Mouse (Mus musculus) embryonic stem cell, embryonic (primary cell): Measurements from ENCODE around the gene Mrgpre.

Source experiments
- CTCF ChIA-PET, 4 experiments: fragments of 300-600 bp in 2 of 4; fragments of 350-600 bp in 2 of 4; sonication (Branson Sonifier 250); formaldehyde crosslinking; loops; one replicate each; lab custom pipeline; 2022; ENCODE audit warnings: inconsistent platforms in 2 of 4; lab: Charles Lee
- POLR2A ChIA-PET, 4 experiments: fragments of 300-600 bp in 2 of 4; fragments of 350-600 bp in 2 of 4; sonication (Branson Sonifier 250); formaldehyde crosslinking; loops; one replicate each; lab custom pipeline; 2022; ENCODE audit warnings: antibody characterized with exemption in 4 of 4, inconsistent platforms in 1 of 4; lab: Charles Lee

Gene Mrgpre

GRCm38 (mm10) chr7:143783996-143784829 lies at the start of gene Mrgpre:
Gene Mrgpre, minus strand, starts transcription at chr7:143784500.
- ChIA-PET CTCF (interaction anchor here (0.6 to 2.8 kb wide), 49 partner anchors 8 to 660 kb away, joined by 3 to 25 read pairs (median 5); partner anchors contain the start of genes Dhcr7 (in 1 of the 4), Nadsyn1 (in 1 of the 4), Osbpl5 (in 1 of the 4) and Tnfrsf22 (in 1 of the 4)), POLR2A (interaction anchor here (0.6 to 2.2 kb wide), 17 partner anchors 8 to 322 kb away, joined by 3 to 11 read pairs (median 3); partner anchors contain the start of genes Dhcr7 (in 2 of the 4), Nadsyn1 (in 2 of the 4), Cars (in 1 of the 4) and Mrgprg (in 1 of the 4))

GRCm38 (mm10) chr7:143833581-143834190 lies 49.4 kb upstream of the Mrgpre start:
- ChIA-PET POLR2A (interaction anchor here in 1 of 4 experiments (1.6 to 3.2 kb wide), 2 partner anchors 10 to 11 kb away, joined by 3 to 17 read pairs; partner anchors contain the start of genes Dhcr7 and Nadsyn1), CTCF (interaction anchor here in 1 of 4 experiments (0.6 kb wide), 1 partner anchor 1023 kb away, joined by 4 read pairs; no protein-coding TSS in a partner anchor)

- POLR2A ChIA-PET = interaction anchor here in 1 of 4 experiments (3.2 kb wide), 1 partner anchor 10 kb away, joined by 17 read pairs; the partner anchor contains the start of genes Dhcr7 and Nadsyn1
- CTCF ChIA-PET = no interaction called here
Measured at GRCm38 (mm10) chr7:143832611-143833010, 48.3 kb upstream of the Mrgpre start.

DNA sequence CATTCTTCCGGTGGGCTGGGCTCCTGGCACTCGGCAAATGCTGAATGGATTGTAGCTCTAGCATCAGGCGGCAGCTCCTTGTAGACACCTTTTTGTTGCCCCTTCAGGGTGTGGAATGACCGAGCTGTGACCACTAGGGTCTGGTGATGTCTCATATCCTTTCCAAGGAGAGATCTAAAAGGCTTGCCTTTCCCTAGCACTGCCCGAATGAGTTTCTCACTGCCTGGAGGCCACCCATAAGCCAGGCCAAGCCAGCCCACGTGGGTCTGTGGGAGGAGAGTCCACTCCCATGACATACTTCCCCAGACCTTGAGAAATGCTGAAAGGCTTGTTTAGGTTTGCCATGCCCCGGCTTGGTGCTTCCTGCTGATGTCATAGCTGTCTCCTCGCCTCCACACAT lies 47.9 kb upstream of the Mrgpre start:
- ChIA-PET CTCF (interaction anchor here in 1 of 4 experiments (0.6 kb wide), 1 partner anchor 9 kb away, joined by 13 read pairs; no protein-coding TSS in a partner anchor), POLR2A (interaction anchor here in 3 of 4 experiments (1.2 to 3.2 kb wide), 3 partner anchors 8 to 9 kb away, joined by 3 to 17 read pairs (median 3); partner anchors contain the start of genes Dhcr7 (in 2 of the 3) and Nadsyn1 (in 2 of the 3))

GRCm38 (mm10) chr7:143830399-143830798 lies 46.1 kb upstream of the Mrgpre start:
- ChIA-PET CTCF (interaction anchor here (0.5 to 2.0 kb wide), 23 partner anchors 13 to 1306 kb away, joined by 3 to 41 read pairs (median 5); partner anchors contain the start of genes Mrgpre (in 2 of the 4) and Tnfrsf22 (in 1 of the 4)), POLR2A (interaction anchor here (0.5 to 3.2 kb wide), 26 partner anchors 8 to 1454 kb away, joined by 3 to 20 read pairs (median 4); partner anchors contain the start of genes Nap1l4 (in 3 of the 4), Cars (in 1 of the 4), Dhcr7 (in 1 of the 4) and Fadd (in 1 of the 4))

GRCm38 (mm10) chr7:143829504-143830331 lies 45.4 kb upstream of the Mrgpre start:
- ChIA-PET POLR2A (interaction anchor here (0.5 to 2.7 kb wide), 53 partner anchors 8 to 1454 kb away, joined by 3 to 20 read pairs (median 4); partner anchors contain the start of genes Nap1l4 (in 3 of the 4), Cars (in 2 of the 4), Mrgpre (in 2 of the 4) and Cttn (in 1 of the 4)), CTCF (interaction anchor here (0.5 to 2.0 kb wide), 50 partner anchors 13 to 1442 kb away, joined by 3 to 41 read pairs (median 3); partner anchors contain the start of genes Mrgpre (in 3 of the 4), Cars (in 2 of the 4), Ctsd (in 1 of the 4) and Tnfrsf22 (in 1 of the 4))

DNA sequence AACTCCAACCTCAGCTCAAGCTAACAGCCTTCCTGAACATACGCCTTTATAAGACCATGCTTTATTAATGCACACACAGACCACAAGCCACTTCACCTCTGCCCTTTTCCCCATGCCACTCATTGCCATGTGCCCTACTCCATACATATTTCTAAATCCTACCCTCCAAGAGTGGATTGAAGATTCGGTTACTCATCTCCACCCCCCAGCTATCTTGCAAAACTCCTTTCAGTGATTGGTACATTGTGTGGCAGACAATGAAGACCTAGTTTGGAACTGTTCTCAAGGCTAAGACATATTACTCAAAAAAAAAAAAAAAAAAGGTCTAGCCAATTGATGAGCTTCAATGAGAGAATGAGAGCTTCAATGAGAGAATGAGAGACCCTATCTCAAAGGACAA lies 42.7 kb upstream of the Mrgpre start:
- ChIA-PET CTCF (interaction anchor here in 2 of 4 experiments (0.6 to 0.8 kb wide), 3 partner anchors 18 to 588 kb away, joined by 3 to 12 read pairs (median 4); no protein-coding TSS in a partner anchor), POLR2A (interaction anchor here in 2 of 4 experiments (0.6 to 0.7 kb wide), 3 partner anchors 15 to 752 kb away, joined by 4 to 5 read pairs (median 4); no protein-coding TSS in a partner anchor)

GRCm38 (mm10) chr7:143823266-143823605 lies 38.9 kb upstream of the Mrgpre start:
- ChIA-PET POLR2A (interaction anchor here (0.7 to 2.0 kb wide), 22 partner anchors 8 to 527 kb away, joined by 3 to 17 read pairs (median 4); partner anchors contain the start of genes Cars (in 2 of the 4), Mrgpre (in 1 of the 4) and Nap1l4 (in 1 of the 4)), CTCF (interaction anchor here in 3 of 4 experiments (0.6 to 2.1 kb wide), 13 partner anchors 9 to 905 kb away, joined by 3 to 13 read pairs (median 5); partner anchors contain the start of gene Mrgpre (in 1 of the 3))

DNA sequence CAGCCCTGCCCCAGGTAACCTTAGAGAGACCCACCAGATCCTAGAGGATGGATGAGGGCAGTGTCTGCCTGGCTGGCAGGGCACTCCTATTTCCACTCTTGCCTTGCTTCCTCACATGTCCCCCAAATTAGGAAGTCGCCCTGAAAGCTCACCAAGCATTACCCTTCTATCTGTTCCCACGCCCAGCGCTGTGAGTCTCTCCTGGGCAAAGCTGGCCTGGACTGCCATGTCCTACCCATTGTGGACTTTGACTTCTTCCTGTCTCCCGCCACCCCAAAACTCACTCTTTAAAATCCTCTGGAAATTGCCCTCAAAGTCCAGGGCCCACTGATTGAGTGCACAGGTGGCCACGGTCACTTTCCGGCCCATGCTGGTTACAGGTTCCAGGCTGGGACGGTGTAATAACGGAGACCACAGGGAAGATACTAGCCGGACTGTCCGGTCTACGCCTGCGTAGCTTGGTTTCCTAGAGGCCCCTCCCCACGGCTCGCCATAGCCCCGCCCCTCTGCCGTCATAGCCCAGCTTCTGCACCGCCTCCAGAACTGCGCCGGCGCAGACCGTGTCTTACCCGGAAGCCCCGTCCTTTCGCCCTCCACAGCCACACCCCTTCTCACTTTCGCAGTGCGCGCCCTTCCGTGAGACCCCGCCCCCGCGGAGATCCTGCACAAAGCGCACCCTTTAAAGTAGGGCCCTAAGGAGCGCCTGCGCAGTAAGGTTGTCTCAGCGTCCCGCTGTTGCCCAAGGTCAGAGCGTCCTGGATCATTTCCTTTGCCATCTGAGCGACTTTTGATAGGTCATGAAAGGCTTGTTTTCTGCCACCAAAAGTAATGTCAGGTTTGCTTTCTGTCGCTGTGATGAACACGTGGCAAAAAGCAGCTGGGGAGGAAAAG lies 38.3 kb upstream of the Mrgpre start, which contains the start of the genes Nadsyn1 and Dhcr7:
TSS of gene Nadsyn1 (minus strand) at position 475 of the 891 bp plus-strand sequence.
TSS of gene Dhcr7 (plus strand) at position 771 of the 891 bp plus-strand sequence.
- CTCF ChIA-PET = interaction anchor here (0.5 to 2.1 kb wide), 13 partner anchors 38 to 904 kb away, joined by 3 to 11 read pairs (median 3); partner anchors contain the start of gene Mrgpre (in 1 of the 4)
- POLR2A ChIA-PET = interaction anchor here in 3 of 4 experiments (0.6 to 2.6 kb wide), 25 partner anchors 7 to 299 kb away, joined by 3 to 17 read pairs (median 3); partner anchors contain the start of genes Cars (in 2 of the 3), Mrgpre (in 1 of the 3) and Nap1l4 (in 1 of the 3)

- ChIA-PET POLR2A (interaction anchor here in 2 of 4 experiments (0.7 to 2.6 kb wide), 4 partner anchors 8 to 69 kb away, joined by 3 to 15 read pairs (median 4); no protein-coding TSS in a partner anchor), CTCF (interaction anchor here in 2 of 4 experiments (1.5 to 1.9 kb wide), 2 partner anchors 13 to 73 kb away, joined by 3 to 4 read pairs; no protein-coding TSS in a partner anchor)
Measured at GRCm38 (mm10) chr7:143821241-143821640, 36.9 kb upstream of the Mrgpre start.

- CTCF ChIA-PET = no interaction called here
- POLR2A ChIA-PET = no interaction called here
Measured at GRCm38 (mm10) chr7:143819201-143819600, 34.9 kb upstream of the Mrgpre start.

GRCm38 (mm10) chr7:143808909-143809308 lies 24.6 kb upstream of the Mrgpre start:
- POLR2A ChIA-PET = interaction anchor here in 2 of 4 experiments (0.8 to 1.6 kb wide), 3 partner anchors 14 to 209 kb away, joined by 3 to 6 read pairs (median 3); partner anchors contain the start of genes Cars (in 1 of the 2), Dhcr7 (in 1 of the 2) and Nadsyn1 (in 1 of the 2)
- CTCF ChIA-PET = interaction anchor here (0.6 to 3.2 kb wide), 26 partner anchors 9 to 399 kb away, joined by 3 to 39 read pairs (median 4); no protein-coding TSS in a partner anchor

GRCm38 (mm10) chr7:143805199-143805624 lies 20.9 kb upstream of the Mrgpre start:
- ChIA-PET CTCF (interaction anchor here in 2 of 4 experiments (1.0 to 1.1 kb wide), 2 partner anchors 102 to 274 kb away, joined by 3 read pairs; no protein-coding TSS in a partner anchor), POLR2A (interaction anchor here in 2 of 4 experiments (1.1 to 1.5 kb wide), 2 partner anchors 9 to 17 kb away, joined by 3 read pairs; partner anchors contain the start of gene Nadsyn1 (in 1 of the 2))

DNA sequence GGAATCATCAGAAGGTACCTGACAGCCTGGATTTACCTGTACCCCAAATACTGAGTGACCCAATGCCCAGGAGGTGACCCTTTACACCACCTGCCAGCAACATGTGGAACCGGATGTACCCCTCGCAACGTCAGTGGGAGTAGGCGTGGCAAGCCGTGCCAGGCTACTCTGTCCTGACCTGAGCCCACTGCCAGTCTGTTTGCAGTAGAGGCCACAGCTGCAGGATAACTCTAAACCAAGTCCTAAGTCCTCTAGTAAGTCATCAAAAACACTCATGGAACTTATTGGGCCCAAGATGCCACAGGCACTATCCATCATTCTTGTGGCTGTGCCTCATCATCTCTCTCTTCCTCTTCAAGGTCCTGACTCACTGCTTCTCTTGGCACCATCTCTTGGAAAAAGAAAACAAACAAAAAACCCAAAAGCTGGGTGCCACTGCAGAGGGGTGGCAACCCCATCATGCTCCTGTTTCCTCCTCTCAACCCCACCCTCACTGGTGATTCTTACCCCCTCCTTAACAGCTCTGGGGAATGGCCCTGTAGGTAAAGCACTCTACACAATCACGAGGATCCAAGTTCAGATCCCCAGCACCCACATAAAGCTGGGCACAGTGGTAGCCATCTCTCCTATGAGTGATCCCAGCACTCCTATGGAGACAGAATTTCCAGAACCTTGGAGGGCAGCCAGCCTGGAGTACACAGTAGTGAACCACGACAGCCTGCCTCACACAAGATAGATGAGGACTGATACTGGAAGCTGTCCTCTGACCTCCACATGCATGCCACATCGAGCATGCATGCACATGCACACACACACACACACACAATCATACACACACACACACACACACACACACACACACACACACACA lies 17.1 kb upstream of the Mrgpre start:
- ChIA-PET CTCF (no interaction called here), POLR2A (no interaction called here)
